Mouse (Mus musculus): ENCODE results near the gene Scp2.
"Not testable (repeated sequence)": the region's sequence is repeated elsewhere in the genome, so short reads cannot be mapped to it uniquely, and the experiment has no call there.

Gene Scp2

GRCm38 (mm10) chr4:108144880-108145279 is at the start of gene Scp2:
Gene Scp2, minus strand, starts transcription at chr4:108144998.
- in situ Hi-C loops (cut with MboI, MseI) = no loop called here

- in situ Hi-C loops (cut with MboI, MseI) = no loop called here
Observed at GRCm38 (mm10) chr4:108192821-108193323, 48.1 kb upstream of the Scp2 start.

DNA sequence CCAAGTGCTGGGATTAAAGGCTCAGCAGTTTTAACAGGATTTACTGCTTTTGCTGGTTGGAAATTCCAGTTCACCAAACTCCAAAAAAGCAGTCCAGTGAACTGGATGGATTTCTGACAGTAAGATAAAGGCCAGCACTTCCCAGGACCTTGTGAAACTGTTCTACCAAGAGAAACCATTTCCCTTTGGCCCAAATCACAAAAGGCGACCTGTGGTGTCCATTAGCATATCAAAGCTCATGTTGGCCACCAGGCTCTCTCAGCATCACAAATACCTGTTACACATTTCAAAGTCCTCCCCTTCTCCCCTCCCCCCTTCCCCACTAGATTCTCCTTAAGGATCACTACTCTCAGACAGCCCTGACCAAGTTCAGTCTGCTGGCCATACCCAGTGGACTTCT is 37.5 kb upstream of the Scp2 start:
- in situ Hi-C loops (cut with MboI, MseI) = no loop called here

DNA sequence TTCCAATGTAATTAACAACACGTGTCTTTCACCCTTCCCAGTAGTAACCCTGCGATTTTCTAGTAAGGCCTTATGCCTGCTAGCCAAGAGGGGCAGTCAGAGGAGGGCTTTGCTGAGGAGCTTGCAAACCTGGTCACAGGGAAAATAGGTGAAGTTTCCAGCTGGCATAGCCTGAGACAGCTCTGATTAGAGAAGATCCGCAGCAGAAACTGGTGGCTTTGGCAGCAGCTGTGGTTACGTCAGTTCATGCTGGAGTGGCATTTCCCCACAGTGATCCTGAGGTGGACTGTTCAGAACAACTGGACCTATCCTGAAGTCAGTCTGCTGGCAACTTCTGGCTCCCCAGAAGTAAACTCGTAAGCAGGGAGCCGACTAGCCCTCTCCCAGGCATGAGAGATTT is 23.3 kb upstream of the Scp2 start:
- in situ Hi-C loops (cut with MboI, MseI) = no loop called here

GRCm38 (mm10) chr4:108166874-108167273 is 22.1 kb upstream of the Scp2 start:
- in situ Hi-C loops (cut with MboI, MseI) = no loop called here

DNA sequence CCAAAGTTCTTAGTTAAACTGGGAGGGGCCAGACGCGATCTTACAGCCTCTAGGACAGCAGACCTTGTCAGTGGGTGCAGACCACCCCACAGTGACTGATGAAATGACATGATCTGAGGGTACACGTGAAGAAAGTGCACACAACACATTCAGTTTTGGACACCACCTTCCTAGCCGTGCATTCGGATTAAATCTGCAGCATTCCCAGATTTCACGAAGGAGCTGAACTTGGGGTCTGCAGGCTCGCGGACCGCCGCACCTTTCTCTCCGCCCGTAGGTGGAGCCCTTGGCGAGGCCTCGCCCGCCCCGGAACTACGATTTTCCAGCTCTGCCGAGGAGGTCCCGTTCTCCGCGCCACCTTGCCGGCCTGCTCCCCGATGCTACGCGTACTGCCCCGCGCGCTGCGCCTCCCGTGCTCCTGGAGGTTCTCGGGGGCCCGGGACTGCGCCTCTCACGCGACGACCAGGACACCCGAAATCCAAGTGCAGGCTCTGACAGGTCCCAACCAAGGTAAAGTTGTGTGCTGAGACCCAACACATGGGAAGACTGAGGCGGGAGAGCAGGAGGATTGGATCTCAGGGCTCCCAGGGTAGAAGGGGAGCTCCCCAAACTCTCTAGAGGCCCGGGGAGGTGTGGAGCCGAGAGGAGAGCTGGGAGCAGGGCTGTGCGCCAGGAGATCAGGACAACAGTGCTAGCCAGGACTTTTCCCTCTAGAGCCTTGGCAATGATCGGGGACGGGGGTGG is 20.5 kb upstream of the Scp2 start, which contains the start of gene Echdc2:
TSS of gene Echdc2 (plus strand) at position 286 of the 744 bp plus-strand sequence.
- in situ Hi-C loops (cut with MboI, MseI) = no loop called here

- in situ Hi-C loops (cut with MboI, MseI) = no loop called here
Observed at GRCm38 (mm10) chr4:108163291-108163690, 18.5 kb upstream of the Scp2 start.

DNA sequence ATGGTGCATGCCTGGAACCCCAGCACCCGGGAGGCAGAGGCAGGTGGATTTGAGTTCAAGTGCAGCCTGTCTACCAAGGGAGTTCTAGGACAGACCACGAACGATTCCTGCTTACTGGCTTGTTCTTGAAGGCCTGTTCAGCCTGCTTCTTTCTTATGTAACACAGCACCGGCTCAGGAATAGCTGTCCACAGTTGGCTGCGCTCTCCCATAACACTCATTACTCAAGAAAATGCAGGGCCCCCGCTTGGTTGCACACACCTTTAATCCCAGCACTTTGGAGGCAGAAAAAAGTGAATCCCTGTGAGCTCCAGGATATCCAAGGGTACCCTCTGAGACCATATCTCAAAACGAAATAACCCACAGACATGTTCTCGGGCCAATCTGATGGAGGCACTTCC is 17.1 kb upstream of the Scp2 start:
- in situ Hi-C loops (cut with MboI, MseI) = no loop called here

- in situ Hi-C loops (cut with MboI, MseI) = not testable (repeated sequence)
Observed at GRCm38 (mm10) chr4:108155141-108155540, 10.3 kb upstream of the Scp2 start.

DNA sequence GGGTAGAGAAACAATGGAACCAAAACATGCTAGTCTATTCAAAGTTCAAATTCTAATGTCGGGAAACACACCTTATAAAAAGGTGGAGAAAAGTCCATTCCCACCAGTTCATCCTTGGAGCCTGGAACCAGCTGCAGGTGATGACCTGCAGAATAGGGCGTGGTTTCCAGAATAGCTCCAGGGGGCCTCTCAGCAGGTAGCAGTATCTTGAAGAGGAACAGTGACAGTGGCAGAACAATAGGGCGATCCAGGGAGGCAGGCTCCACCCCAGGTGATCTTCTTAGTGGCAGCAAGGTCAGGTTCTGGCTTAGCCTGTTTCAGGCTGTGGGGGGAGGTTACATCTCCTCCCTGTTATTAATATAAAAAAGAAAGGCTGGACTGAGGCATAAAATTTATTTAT is 756 bp upstream of the Scp2 start:
- in situ Hi-C loops (cut with MboI, MseI) = not testable (repeated sequence)

DNA sequence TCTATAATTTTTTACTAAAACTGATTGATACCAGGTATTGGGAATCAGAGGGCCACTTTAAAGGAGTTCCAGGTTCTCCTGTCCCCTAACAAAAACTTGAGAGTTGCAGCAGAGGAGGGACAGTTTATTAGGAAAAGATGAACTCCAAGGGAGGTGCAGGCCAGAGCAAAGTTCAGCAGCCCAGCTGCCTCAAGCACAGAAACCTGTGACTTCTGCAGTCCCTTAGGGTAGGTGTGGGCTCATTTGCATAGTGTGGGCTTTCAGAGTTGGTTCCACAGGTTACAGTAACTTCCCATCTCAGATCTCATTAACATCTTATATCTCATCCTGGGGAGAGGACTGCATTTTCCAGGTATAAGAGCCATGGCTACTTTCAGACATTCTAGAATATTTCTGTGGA is 1.0 kb downstream of the Scp2 start:
- in situ Hi-C loops (cut with MboI, MseI) = no loop called here

DNA sequence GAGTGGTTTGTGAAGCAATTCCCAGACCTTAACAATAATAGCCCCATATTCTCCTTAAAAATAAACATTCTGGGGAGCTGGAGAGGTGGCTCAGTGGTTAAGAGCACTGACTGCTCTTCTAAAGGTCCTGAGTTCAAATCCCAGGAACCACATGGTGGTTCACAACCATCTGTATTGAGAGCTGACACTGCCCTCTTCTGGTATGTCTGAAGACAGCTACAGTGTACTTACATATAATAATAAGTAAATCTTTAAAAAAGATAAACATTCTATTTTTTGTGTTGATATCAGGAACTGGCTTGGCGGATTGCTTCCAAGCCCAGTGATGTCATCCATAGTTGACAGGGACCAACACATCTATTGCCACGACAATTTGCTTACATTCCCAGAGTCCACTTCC is 1.6 kb downstream of the Scp2 start:
- in situ Hi-C loops (cut with MboI, MseI) = not testable (repeated sequence)

DNA sequence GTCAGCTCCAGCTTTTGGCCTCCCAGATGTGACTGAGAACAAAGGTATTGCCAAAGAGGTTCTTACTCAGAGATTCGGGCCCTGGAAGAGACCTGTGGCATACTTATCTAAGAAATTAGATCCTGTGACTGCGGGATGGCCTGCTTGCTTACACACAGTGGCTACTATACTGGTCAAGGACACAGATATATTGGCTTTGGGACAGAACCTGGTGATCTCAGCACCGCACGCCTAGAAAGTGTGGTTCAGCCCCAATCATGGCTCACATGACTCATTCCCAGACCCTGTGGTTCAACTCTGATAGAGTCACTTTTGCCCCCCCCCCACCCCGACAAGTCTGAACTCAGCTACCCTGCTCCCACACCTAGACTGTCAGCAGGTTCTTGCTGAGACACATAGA is 7.9 kb downstream of the Scp2 start:
- in situ Hi-C loops (cut with MboI, MseI) = no loop called here

- in situ Hi-C loops (cut with MboI, MseI) = loop anchor here in 1 of 2 experiments (5.0 kb wide), 1 partner anchor 1023 kb away; no protein-coding TSS in a partner anchor
Observed at GRCm38 (mm10) chr4:108130452-108130851, 14.3 kb downstream of the Scp2 start.

- in situ Hi-C loops (cut with MboI, MseI) = no loop called here
Observed at GRCm38 (mm10) chr4:108128339-108128738, 16.5 kb downstream of the Scp2 start.

DNA sequence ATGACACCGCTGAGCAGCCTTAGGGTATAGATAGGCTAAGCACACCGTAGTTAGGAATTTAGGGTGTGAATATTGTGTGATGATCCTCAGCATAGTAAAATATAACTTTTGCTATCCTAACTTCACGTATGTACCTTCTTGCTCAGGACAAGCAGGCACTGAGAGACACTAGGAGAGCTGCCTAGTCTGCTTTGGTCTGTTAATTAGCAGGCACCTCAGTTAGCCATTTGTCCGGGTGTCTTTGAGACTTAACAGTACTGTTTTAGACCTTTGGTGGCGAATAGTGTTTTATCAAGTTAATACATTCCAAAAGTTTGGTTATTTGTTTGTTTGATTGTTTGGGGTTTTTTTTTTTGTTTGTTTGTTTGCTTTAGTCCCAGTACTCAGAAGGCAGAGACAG is 17.3 kb downstream of the Scp2 start:
- in situ Hi-C loops (cut with MboI, MseI) = no loop called here

DNA sequence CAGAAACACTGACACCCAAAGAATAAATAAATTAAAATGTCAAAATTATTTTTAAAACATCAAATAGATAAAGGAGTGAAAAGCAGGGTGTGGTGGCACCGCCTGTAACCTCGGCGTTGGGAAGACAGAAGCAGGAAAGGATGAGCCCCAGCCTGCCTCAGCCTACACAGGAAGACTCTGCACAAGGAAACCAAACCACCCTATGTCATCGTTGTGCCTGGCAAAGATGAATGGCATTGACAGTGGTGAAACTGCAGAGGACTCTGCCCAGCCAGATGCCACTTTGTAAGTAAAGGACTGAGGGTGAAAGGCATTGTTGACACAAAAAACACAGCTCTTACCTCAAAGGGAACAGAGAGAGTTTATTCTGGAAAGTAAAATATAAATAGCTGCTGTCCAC is 18.5 kb downstream of the Scp2 start:
- in situ Hi-C loops (cut with MboI, MseI) = no loop called here

DNA sequence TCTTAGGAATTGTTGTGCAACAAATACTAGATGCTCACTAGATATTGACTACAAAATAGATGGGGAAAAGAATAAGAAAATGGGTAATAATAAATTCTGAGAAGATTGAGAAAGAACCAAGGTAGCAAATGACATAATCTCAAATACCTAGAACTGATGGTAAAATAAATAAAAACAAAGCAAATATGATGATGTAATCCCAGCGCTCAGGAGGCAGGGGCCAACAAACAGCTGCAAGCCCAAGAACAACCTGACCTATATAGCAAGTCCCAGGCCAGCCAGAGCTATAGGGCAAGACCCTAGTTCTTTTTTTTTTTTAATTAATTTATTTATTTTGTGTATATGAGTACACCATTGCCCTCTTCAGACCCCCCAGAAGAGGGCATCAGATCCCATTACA is 20.7 kb downstream of the Scp2 start:
- in situ Hi-C loops (cut with MboI, MseI) = no loop called here

DNA sequence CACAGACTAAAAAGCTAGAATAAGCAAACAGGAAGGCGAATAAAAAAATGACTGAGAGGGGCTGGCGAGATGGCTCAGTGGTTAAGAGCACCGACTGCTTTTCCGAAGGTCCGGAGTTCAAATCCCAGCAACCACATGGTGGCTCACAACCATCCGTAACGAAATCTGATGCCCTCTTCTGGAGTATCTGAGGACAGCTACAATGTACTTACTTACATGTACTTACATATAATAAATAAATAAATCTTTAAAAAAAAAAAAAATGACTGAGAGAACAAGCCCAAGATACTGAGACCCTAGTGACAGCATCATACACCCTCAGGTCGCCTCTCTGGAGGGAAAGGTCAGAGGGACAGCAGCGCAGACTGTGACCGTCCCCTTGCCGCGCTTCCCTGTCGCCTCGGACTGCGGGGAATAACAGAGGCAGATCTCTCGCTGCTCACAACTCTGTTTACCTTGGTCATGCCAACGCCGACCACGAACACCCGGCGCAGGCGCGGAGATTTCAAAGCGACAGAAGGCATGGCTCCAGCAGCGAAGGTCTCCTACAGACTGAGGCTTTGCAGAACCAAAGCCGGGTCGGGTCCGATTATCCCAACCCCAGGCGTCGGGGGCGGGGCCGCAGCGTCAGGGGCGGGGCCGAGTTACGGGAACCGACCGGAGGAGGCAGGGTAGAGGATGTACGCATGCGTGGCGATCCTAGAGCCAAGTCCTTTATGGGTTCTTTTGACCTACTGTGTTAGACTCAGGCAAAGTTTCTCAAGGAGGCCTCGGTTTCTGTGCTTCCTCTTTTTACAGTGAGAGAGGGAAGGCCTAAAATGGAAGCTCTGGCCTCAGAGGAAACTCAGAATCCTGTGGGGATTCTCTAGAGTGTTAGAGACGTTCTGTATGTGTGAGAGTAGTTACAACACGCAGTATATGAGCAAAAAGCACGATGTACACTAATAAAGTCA is 26.6 kb downstream of the Scp2 start:
- in situ Hi-C loops (cut with MboI, MseI) = no loop called here

GRCm38 (mm10) chr4:108117488-108117887 is 27.3 kb downstream of the Scp2 start:
- in situ Hi-C loops (cut with MboI, MseI) = no loop called here

GRCm38 (mm10) chr4:108116466-108116865 is 28.3 kb downstream of the Scp2 start:
- in situ Hi-C loops (cut with MboI, MseI) = no loop called here

- in situ Hi-C loops (cut with MboI, MseI) = loop anchor here in 1 of 2 experiments (5.0 kb wide), 1 partner anchor 183 kb away; no protein-coding TSS in a partner anchor
Observed at GRCm38 (mm10) chr4:108110706-108111105, 34.1 kb downstream of the Scp2 start.
